ENCODE assay signal across 23 mouse cellular contexts in genomic region chr7:144212694-144213093, GRCm38 (mm10).
"Had no signal": no experiment of that assay in that cellular context is flagged by ENCODE, and none has a peak within 500 bp of the region (broad histone marks: within the 10 kb centered on the region; RNA-seq: fewer than 3 reads in every experiment).

No protein-coding gene starts in this region.

- ATAC-seq: forebrain, embryonic 16.5 days; hindbrain, embryonic 16.5 days; inflammation-experienced regulatory T-cells, adult 6 months; intestine, embryonic 15.5 days; intestine, postnatal 0 days; liver, embryonic 12.5 days had no signal

- H3K4me2 ChIP-seq: heart, embryonic 12.5 days; hindbrain, embryonic 12.5 days; hindbrain, embryonic 14.5 days; intestine, embryonic 15.5 days; limb, embryonic 13.5 days; limb, embryonic 15.5 days; liver, embryonic 12.5 days had no signal

- H3K4me3 ChIP-seq: gastrocnemius, adult 2 months; heart, embryonic 10.5 days; heart, embryonic 12.5 days; hindbrain, embryonic 10.5 days; hindbrain, embryonic 12.5 days; intestine, embryonic 15.5 days; limb, embryonic 13.5 days; limb, embryonic 15.5 days; liver, embryonic 12.5 days had no signal

- H3K9me3 ChIP-seq: heart, embryonic 10.5 days; hindbrain, embryonic 12.5 days; intestine, embryonic 15.5 days; limb, embryonic 13.5 days; limb, embryonic 15.5 days; liver, embryonic 12.5 days had no signal

- H3K36me3 ChIP-seq: heart, embryonic 10.5 days; heart, embryonic 12.5 days; hindbrain, embryonic 10.5 days; hindbrain, embryonic 12.5 days; intestine, embryonic 15.5 days; limb, embryonic 13.5 days; limb, embryonic 15.5 days; liver, embryonic 12.5 days had no signal

- DNase-seq: gastrocnemius, adult 2 months; gastrocnemius, postnatal 10 days; gastrocnemius, postnatal 25 days; heart, adult 18-20 months; heart, postnatal 10 days; heart, postnatal 4 days; layer of hippocampus, adult 9-11 months; layer of hippocampus, postnatal 36 days; left cerebral cortex, postnatal 4 days had no signal

- H3K27me3 ChIP-seq: hindbrain, embryonic 12.5 days; intestine, embryonic 15.5 days; liver, embryonic 12.5 days had no signal

- H3K27ac ChIP-seq: gastrocnemius, adult 2 months; heart, embryonic 10.5 days; hindbrain, embryonic 10.5 days; hindbrain, embryonic 12.5 days; hindbrain, embryonic 14.5 days; intestine, embryonic 15.5 days; limb, embryonic 13.5 days; limb, embryonic 15.5 days; liver, embryonic 12.5 days; liver, embryonic 14.5 days had no signal

- H3K4me1 ChIP-seq: heart, embryonic 12.5 days; hindbrain, embryonic 12.5 days; intestine, embryonic 15.5 days; limb, embryonic 13.5 days; limb, embryonic 15.5 days; liver, embryonic 12.5 days had no signal

- H3K9ac ChIP-seq: heart, embryonic 12.5 days; hindbrain, embryonic 12.5 days; hindbrain, embryonic 14.5 days; intestine, embryonic 15.5 days; limb, embryonic 13.5 days; limb, embryonic 15.5 days; liver, embryonic 12.5 days; liver, embryonic 14.5 days had no signal
